In genomic region chr12:80736464-80737282, GRCm38 (mm10) we compare ENCODE assay signal across 8 mouse cellular contexts. TPM values are rescaled to one million over a fixed set of nuclear protein-coding genes. Genes with fewer than 3 reads are reported as not detected.
DNase-seq lines count a peak whose midpoint lies in the region; ATAC-seq and TF ChIP-seq lines count a peak whose summit lies in the region.

No protein-coding gene starts in this region.

- peak overlapping the region; percentile 83 for H3K27ac ChIP-seq in forebrain, embryonic 10.5 days
- peak overlapping the region; percentile 88 for H3K27ac ChIP-seq in layer of hippocampus, adult 2 months
- H3K27ac ChIP-seq in midbrain, embryonic 14.5 days (replicated peaks; ENCODE audit: low read depth, low read length), result peak overlapping the region; percentile 94

- TF ChIP-seq CTCF in E14TG2a.4 (conservative IDR thresholded peaks at IDR 0.05; ENCODE audit: low read length), result no peak
- no peak for TF ChIP-seq CTCF in layer of hippocampus, adult 2 months (conservative IDR thresholded peaks at IDR 0.05)

- ATAC-seq in midbrain, embryonic 14.5 days (ENCODE audit: low FRiP score, low TSS enrichment), result peak; percentile 77

- no peaks in the 10 kb centered on the region for H3K36me3 ChIP-seq in E14TG2a.4 (ENCODE audit: insufficient read depth, low read length)
- no peaks in the 10 kb centered on the region for H3K36me3 ChIP-seq in forebrain, embryonic 10.5 days (replicated peaks)
- no peaks in the 10 kb centered on the region for H3K36me3 ChIP-seq in midbrain, embryonic 14.5 days (ENCODE audit: control insufficient read depth, insufficient read depth, low read length)

- 30% methylated on average over 13 of the region's 13 CpGs for WGBS in forebrain, embryonic 10.5 days
- 12% methylated on average over 13 of the region's 13 CpGs for WGBS in midbrain, embryonic 14.5 days

- peak; percentile 17 to 22 for DNase-seq in cerebellum, adult 18-20 months
- no peak for DNase-seq in cerebellum, adult 8-10 months
- peak; percentile 63 for DNase-seq in forebrain, embryonic 10.5 days (ENCODE audit: extremely low spot score, low spot score)
- peak; percentile 61 to 69 for DNase-seq in layer of hippocampus, adult 2 months (ENCODE audit: low spot score in 2 of 2)
- DNase-seq in midbrain, embryonic 14.5 days, result peak; percentile 91
- peak; percentile 73 for DNase-seq in thymus, postnatal 14 days
- DNase-seq in urinary bladder, adult 2 months (ENCODE audit: low spot score), result no peak

- H3K4me1 ChIP-seq in E14TG2a.4 (replicated peaks; ENCODE audit: low read depth, low read length), result peaks cover 34% of the 10 kb centered on the region
- peaks cover 32% of the 10 kb centered on the region for H3K4me1 ChIP-seq in forebrain, embryonic 10.5 days
- peaks cover 20% of the 10 kb centered on the region for H3K4me1 ChIP-seq in midbrain, embryonic 14.5 days (ENCODE audit: control insufficient read depth, insufficient read depth, low read length)

- H3K9ac ChIP-seq in midbrain, embryonic 14.5 days (replicated peaks; ENCODE audit: low read length), result peak overlapping the region; percentile 41

- H3K9me3 ChIP-seq in E14TG2a.4 (ENCODE audit: low read length), result no peaks in the 10 kb centered on the region
- H3K9me3 ChIP-seq in forebrain, embryonic 10.5 days, result no peaks in the 10 kb centered on the region
- H3K9me3 ChIP-seq in midbrain, embryonic 14.5 days (ENCODE audit: control insufficient read depth, low read length), result no peaks in the 10 kb centered on the region

- H3K27me3 ChIP-seq in E14TG2a.4 (ENCODE audit: insufficient read depth, low read length), result peaks cover 36% of the 10 kb centered on the region
- peaks cover 20% of the 10 kb centered on the region; the same call in 1 of the 2 replicates for H3K27me3 ChIP-seq in forebrain, embryonic 10.5 days (ENCODE audit: poor library complexity, severe bottlenecking)
- H3K27me3 ChIP-seq in midbrain, embryonic 14.5 days (ENCODE audit: control insufficient read depth, insufficient read depth, low read length), result no peaks in the 10 kb centered on the region

- H3K4me3 ChIP-seq in E14TG2a.4 (replicated peaks; ENCODE audit: low read length), result 0 out of 2 replicates have a peak overlapping the region, but pooled peaks have one; percentile 2
- H3K4me3 ChIP-seq in forebrain, embryonic 10.5 days, result no peak overlapping the region; the same call in 1 of the 2 replicates
- no peak overlapping the region for H3K4me3 ChIP-seq in layer of hippocampus, adult 2 months
- H3K4me3 ChIP-seq in midbrain, embryonic 14.5 days (replicated peaks; ENCODE audit: low read depth, low read length), result no peak overlapping the region

- H3K4me2 ChIP-seq in midbrain, embryonic 14.5 days (ENCODE audit: low read length), result peak overlapping the region; percentile 38

RNA-seq across cellular contexts. Expression of gene Ccdc177, which starts 23.8 kb away (rescaled TPM):
- 1.6 and 1.7 TPM in 2 replicates for polyA plus RNA-seq in forebrain, embryonic 10.5 days (2016; fragmentation: Nextera tagmentation; extraction: Ambion mirVana)
- 10 to 100 TPM; 18.4 to 18.6 TPM for total RNA-seq in layer of hippocampus, adult 2 months (2021)
- 8.5 and 8.8 TPM in 2 replicates for polyA plus RNA-seq in midbrain, embryonic 14.5 days (2014; fragmentation: Nextera tagmentation; extraction: Ambion mirVana)
- 0.01 TPM in 2 replicates for polyA plus RNA-seq in urinary bladder, adult 2 months (2012; rRNA removed)

RNA-seq across cellular contexts. Expression of gene Plekhd1, which starts 44.3 kb away (rescaled TPM):
- 0.27 and 0.55 TPM in 2 replicates for polyA plus RNA-seq in forebrain, embryonic 10.5 days (2016; fragmentation: Nextera tagmentation; extraction: Ambion mirVana)
- total RNA-seq in layer of hippocampus, adult 2 months (2021), result 1 to 10 TPM; 5.6 to 6.5 TPM
- polyA plus RNA-seq in midbrain, embryonic 14.5 days (2014; fragmentation: Nextera tagmentation; extraction: Ambion mirVana), result 2.5 and 3.5 TPM in 2 replicates
- 6.5 and 7.7 TPM in 2 replicates for polyA plus RNA-seq in urinary bladder, adult 2 months (2012; rRNA removed)

RNA-seq across cellular contexts. Expression of gene Susd6, which starts 53.6 kb away (rescaled TPM):
- polyA plus RNA-seq in forebrain, embryonic 10.5 days (2016; fragmentation: Nextera tagmentation; extraction: Ambion mirVana), result 11.9 and 13.0 TPM in 2 replicates
- 10 to 100 TPM; 71.6 to 72.1 TPM for total RNA-seq in layer of hippocampus, adult 2 months (2021)
- 8.8 and 14.3 TPM in 2 replicates for polyA plus RNA-seq in midbrain, embryonic 14.5 days (2014; fragmentation: Nextera tagmentation; extraction: Ambion mirVana)
- 45.8 and 47.4 TPM in 2 replicates for polyA plus RNA-seq in urinary bladder, adult 2 months (2012; rRNA removed)

Comparison
In these comparisons a context has a peak if more than half of its experiments do, and no peak if none do; other contexts are left out.
1. DNase-seq: peak in cerebellum, adult 18-20 months (2 of 2), forebrain, embryonic 10.5 days (single experiment), layer of hippocampus, adult 2 months (2 of 2), midbrain, embryonic 14.5 days (single experiment) and thymus, postnatal 14 days (single experiment); none in cerebellum, adult 8-10 months (single experiment) and urinary bladder, adult 2 months (single experiment).
2. Peak in every context shown above with its lines, with median percentiles within 50 percentile points of each other: H3K27ac ChIP-seq.